Mouse (Mus musculus): ENCODE data around the gene Pkd1. TPM values are rescaled to one million over a fixed set of nuclear protein-coding genes. Genes with fewer than 3 reads are reported as not detected.

Gene Pkd1
- polyA plus RNA-seq, 1 experiment from 2014 or later: 31.6 TPM

- Histone ChIP-seq H3K9me3 (ENCODE audit: control insufficient read depth, low read length) (no peaks in the 10 kb centered on the region), H3K36me3 (ENCODE audit: control insufficient read depth, insufficient read depth, low read length) (peaks cover 69% of the 10 kb centered on the region), H3K27me3 (ENCODE audit: control insufficient read depth, insufficient read depth, low read length) (no peaks in the 10 kb centered on the region), H3K4me3 (ENCODE audit: low read length) (no peak overlapping the region), H3K9ac (ENCODE audit: low read depth, low read length) (no peak overlapping the region), H3K27ac (ENCODE audit: low read depth, low read length) (no peak overlapping the region), H3K4me1 (ENCODE audit: control insufficient read depth, insufficient read depth, low read length) (no peaks in the 10 kb centered on the region), H3K4me2 (replicated peaks; ENCODE audit: low read depth, low read length) (no peak overlapping the region)
- no peak for ATAC-seq (ENCODE audit: low FRiP score, low TSS enrichment)
- 93% methylated on average over 4 of the region's 4 CpGs for WGBS
Observed at GRCm38 (mm10) chr17:24569837-24570236, 20.2 kb downstream of the Pkd1 start.

GRCm38 (mm10) chr17:24572651-24573245 is 23.1 kb downstream of the Pkd1 start:
- WGBS: 96% methylated on average over 12 of the region's 12 CpGs
- Histone ChIP-seq H3K9me3 (ENCODE audit: control insufficient read depth, low read length) (no peaks in the 10 kb centered on the region), H3K4me2 (replicated peaks; ENCODE audit: low read depth, low read length) (no peak overlapping the region), H3K36me3 (ENCODE audit: control insufficient read depth, insufficient read depth, low read length) (peaks cover 71% of the 10 kb centered on the region), H3K27me3 (ENCODE audit: control insufficient read depth, insufficient read depth, low read length) (no peaks in the 10 kb centered on the region), H3K9ac (ENCODE audit: low read depth, low read length) (no peak overlapping the region), H3K4me1 (ENCODE audit: control insufficient read depth, insufficient read depth, low read length) (no peaks in the 10 kb centered on the region), H3K27ac (ENCODE audit: low read depth, low read length) (no peak overlapping the region), H3K4me3 (ENCODE audit: low read length) (no peak overlapping the region)
- ATAC-seq (ENCODE audit: low FRiP score, low TSS enrichment): no peak

- Histone ChIP-seq H3K27ac (ENCODE audit: low read depth, low read length) (no peak overlapping the region), H3K4me2 (replicated peaks; ENCODE audit: low read depth, low read length) (no peak overlapping the region), H3K9ac (ENCODE audit: low read depth, low read length) (no peak overlapping the region), H3K9me3 (ENCODE audit: control insufficient read depth, low read length) (no peaks in the 10 kb centered on the region), H3K27me3 (ENCODE audit: control insufficient read depth, insufficient read depth, low read length) (no peaks in the 10 kb centered on the region), H3K4me3 (ENCODE audit: low read length) (no peak overlapping the region), H3K36me3 (ENCODE audit: control insufficient read depth, insufficient read depth, low read length) (peaks cover 73% of the 10 kb centered on the region), H3K4me1 (ENCODE audit: control insufficient read depth, insufficient read depth, low read length) (no peaks in the 10 kb centered on the region)
- 97% methylated on average over 9 of the region's 9 CpGs for WGBS
- no peak for ATAC-seq (ENCODE audit: low FRiP score, low TSS enrichment)
Observed at GRCm38 (mm10) chr17:24573811-24574210, 24.2 kb downstream of the Pkd1 start.

DNA sequence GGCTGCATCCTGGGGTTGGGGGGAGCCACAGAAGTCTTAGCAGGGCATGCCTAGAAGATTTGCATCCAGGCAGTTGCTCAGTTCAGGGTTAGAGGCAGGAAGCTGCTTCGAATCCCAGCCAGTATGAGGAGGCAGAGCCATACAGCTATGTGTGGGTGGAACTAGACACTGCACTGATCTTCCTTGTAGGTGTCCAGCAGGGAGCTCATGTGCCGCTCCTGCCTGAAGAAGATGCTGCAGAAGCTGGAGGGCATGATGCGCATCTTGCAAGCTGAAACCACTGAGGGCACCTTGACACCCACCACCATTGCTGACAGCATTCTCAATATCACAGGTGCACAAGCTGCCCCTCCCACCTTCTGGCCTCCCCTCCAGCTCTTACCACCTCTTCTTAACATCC is 29.9 kb downstream of the Pkd1 start:
- Histone ChIP-seq H3K27me3 (ENCODE audit: control insufficient read depth, insufficient read depth, low read length) (no peaks in the 10 kb centered on the region), H3K4me2 (replicated peaks; ENCODE audit: low read depth, low read length) (no peak overlapping the region), H3K4me1 (ENCODE audit: control insufficient read depth, insufficient read depth, low read length) (0 out of 2 replicates have a peak, but pooled peaks cover 3% of the 10 kb centered on the region), H3K36me3 (ENCODE audit: control insufficient read depth, insufficient read depth, low read length) (peaks cover 69% of the 10 kb centered on the region), H3K4me3 (ENCODE audit: low read length) (no peak overlapping the region), H3K9ac (ENCODE audit: low read depth, low read length) (no peak overlapping the region), H3K9me3 (ENCODE audit: control insufficient read depth, low read length) (no peaks in the 10 kb centered on the region), H3K27ac (ENCODE audit: low read depth, low read length) (no peak overlapping the region)
- ATAC-seq (ENCODE audit: low FRiP score, low TSS enrichment): no peak
- whole genome bisulfite sequencing: 93% methylated on average over 3 of the region's 3 CpGs

DNA sequence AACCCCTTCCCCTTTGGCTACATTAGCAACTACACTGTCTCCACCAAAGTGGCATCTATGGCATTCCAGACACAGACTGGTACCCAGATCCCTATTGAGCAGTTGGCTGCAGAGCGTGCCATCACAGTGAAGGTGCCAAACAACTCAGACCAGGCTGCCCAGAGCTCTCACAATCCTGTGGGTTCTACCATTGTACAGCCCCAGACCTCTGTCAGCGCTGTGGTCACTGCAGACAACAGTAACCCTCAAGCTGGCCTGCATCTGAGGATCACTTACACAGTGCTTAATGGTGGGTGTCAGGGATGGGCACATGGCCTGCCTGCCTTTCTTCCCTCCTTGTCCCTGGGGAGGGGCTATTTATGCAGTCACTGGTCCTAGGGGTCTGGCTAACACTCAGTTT is 30.7 kb downstream of the Pkd1 start:
- H3K27ac ChIP-seq (ENCODE audit: low read depth, low read length): no peak overlapping the region
- 81% methylated on average over 2 of the region's 2 CpGs for WGBS
- H3K27me3 ChIP-seq (ENCODE audit: control insufficient read depth, insufficient read depth, low read length): no peaks in the 10 kb centered on the region
- H3K36me3 ChIP-seq (ENCODE audit: control insufficient read depth, insufficient read depth, low read length): peaks cover 72% of the 10 kb centered on the region
- H3K4me2 ChIP-seq (replicated peaks; ENCODE audit: low read depth, low read length): no peak overlapping the region
- no peaks in the 10 kb centered on the region for H3K9me3 ChIP-seq (ENCODE audit: control insufficient read depth, low read length)
- 0 out of 2 replicates have a peak, but pooled peaks cover 3% of the 10 kb centered on the region for H3K4me1 ChIP-seq (ENCODE audit: control insufficient read depth, insufficient read depth, low read length)
- no peak overlapping the region for H3K9ac ChIP-seq (ENCODE audit: low read depth, low read length)
- peak; percentile 58; the same call in 1 of the 2 replicates for ATAC-seq (ENCODE audit: low FRiP score, low TSS enrichment)
- H3K4me3 ChIP-seq (ENCODE audit: low read length): no peak overlapping the region

DNA sequence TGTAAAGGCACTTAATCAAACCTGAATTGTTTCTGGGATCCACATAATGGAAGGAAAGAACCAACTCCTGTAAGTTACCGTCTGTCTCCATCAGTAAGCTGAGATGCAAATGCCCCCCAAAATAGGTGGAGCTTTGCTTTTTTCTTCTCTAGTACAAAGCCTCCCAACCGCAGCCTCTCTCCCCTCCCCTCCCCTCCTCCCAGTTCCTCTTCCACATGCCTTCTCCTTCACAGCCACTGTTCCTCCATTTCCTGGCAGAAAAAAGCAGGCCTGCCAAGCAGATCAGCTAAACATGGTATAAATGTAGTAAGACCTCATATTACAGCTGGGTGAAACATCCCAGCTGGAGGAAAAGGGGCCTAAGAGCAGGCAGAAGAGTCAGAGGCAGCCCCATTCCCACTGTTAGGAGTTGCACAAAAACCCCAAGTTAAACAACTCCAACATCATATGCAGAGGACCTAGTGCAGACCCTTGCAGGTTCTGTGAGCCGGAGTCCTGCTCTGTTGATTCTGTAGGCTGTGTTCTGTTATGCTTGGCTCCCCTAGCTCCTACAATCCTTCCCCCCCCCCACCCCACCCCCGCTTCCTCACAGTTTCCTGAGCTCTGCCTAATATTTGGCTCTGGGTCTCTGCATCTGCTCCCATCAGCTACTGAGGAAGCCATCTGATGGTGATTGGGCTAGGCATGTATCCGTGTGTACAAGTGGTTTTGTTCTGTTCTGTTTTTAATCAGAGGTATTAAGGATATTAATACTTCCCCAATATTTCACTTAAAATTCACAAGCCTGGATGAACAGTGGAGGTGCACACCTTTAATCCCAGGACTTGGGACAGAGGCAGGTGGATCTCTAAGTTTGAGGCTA is 34.2 kb downstream of the Pkd1 start:
- Histone ChIP-seq H3K4me1 (ENCODE audit: control insufficient read depth, insufficient read depth, low read length) (0 out of 2 replicates have a peak, but pooled peaks cover 3% of the 10 kb centered on the region), H3K27ac (ENCODE audit: low read depth, low read length) (no peak overlapping the region), H3K4me2 (replicated peaks; ENCODE audit: low read depth, low read length) (no peak overlapping the region), H3K9ac (ENCODE audit: low read depth, low read length) (no peak overlapping the region), H3K9me3 (ENCODE audit: control insufficient read depth, low read length) (no peaks in the 10 kb centered on the region), H3K27me3 (ENCODE audit: control insufficient read depth, insufficient read depth, low read length) (no peaks in the 10 kb centered on the region), H3K36me3 (ENCODE audit: control insufficient read depth, insufficient read depth, low read length) (peaks cover 75% of the 10 kb centered on the region), H3K4me3 (ENCODE audit: low read length) (no peak overlapping the region)
- WGBS: 65% methylated on average over 5 of the region's 5 CpGs
- ATAC-seq (ENCODE audit: low FRiP score, low TSS enrichment): no peak

GRCm38 (mm10) chr17:24584520-24584919 is 34.9 kb downstream of the Pkd1 start:
- 86% methylated on average over 3 of the region's 3 CpGs for WGBS
- Histone ChIP-seq H3K4me3 (ENCODE audit: low read length) (no peak overlapping the region), H3K36me3 (ENCODE audit: control insufficient read depth, insufficient read depth, low read length) (peaks cover 72% of the 10 kb centered on the region), H3K27me3 (ENCODE audit: control insufficient read depth, insufficient read depth, low read length) (no peaks in the 10 kb centered on the region), H3K9ac (ENCODE audit: low read depth, low read length) (no peak overlapping the region), H3K27ac (ENCODE audit: low read depth, low read length) (no peak overlapping the region), H3K4me1 (ENCODE audit: control insufficient read depth, insufficient read depth, low read length) (0 out of 2 replicates have a peak, but pooled peaks cover 3% of the 10 kb centered on the region), H3K9me3 (ENCODE audit: control insufficient read depth, low read length) (no peaks in the 10 kb centered on the region), H3K4me2 (replicated peaks; ENCODE audit: low read depth, low read length) (no peak overlapping the region)
- no peak for ATAC-seq (ENCODE audit: low FRiP score, low TSS enrichment)

DNA sequence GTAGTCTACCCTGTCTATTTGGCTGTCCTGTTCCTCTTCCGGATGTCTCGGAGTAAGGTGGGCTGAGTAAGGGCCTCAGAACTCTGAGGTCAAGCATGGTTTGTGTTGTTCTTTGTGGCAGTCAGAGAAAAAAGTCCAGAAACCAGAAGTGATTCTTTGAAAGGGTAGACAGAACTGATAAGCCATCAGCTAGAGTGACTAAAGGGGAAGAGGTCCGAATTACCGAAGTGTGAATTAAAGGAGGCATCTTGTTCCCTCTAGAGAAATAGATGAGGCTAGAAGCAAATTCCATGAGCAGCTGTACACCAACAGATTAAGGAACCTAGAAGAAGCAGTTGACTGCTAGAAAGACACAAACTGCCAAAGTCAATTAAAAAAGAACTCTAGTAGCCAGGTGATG is 36.9 kb downstream of the Pkd1 start:
- H3K36me3 ChIP-seq (ENCODE audit: control insufficient read depth, insufficient read depth, low read length): peaks cover 67% of the 10 kb centered on the region
- WGBS: 97% methylated on average over 4 of the region's 4 CpGs
- H3K27ac ChIP-seq (ENCODE audit: low read depth, low read length): no peak overlapping the region

GRCm38 (mm10) chr17:24590943-24591342 is 41.3 kb downstream of the Pkd1 start:
- H3K9me3 ChIP-seq (ENCODE audit: control insufficient read depth, low read length): no peaks in the 10 kb centered on the region
- no peaks in the 10 kb centered on the region for H3K27me3 ChIP-seq (ENCODE audit: control insufficient read depth, insufficient read depth, low read length)
- H3K36me3 ChIP-seq (ENCODE audit: control insufficient read depth, insufficient read depth, low read length): peaks cover 85% of the 10 kb centered on the region
- ATAC-seq (ENCODE audit: low FRiP score, low TSS enrichment): no peak
- H3K4me2 ChIP-seq (replicated peaks; ENCODE audit: low read depth, low read length): no peak overlapping the region
- H3K4me3 ChIP-seq (ENCODE audit: low read length): no peak overlapping the region
- no peaks in the 10 kb centered on the region for H3K4me1 ChIP-seq (ENCODE audit: control insufficient read depth, insufficient read depth, low read length)
- WGBS: 84% methylated on average over 3 of the region's 3 CpGs
- no peak overlapping the region for H3K9ac ChIP-seq (ENCODE audit: low read depth, low read length)
- H3K27ac ChIP-seq (ENCODE audit: low read depth, low read length): no peak overlapping the region

More for the DNA sequence above, 36.9 kb downstream of the Pkd1 start:
- no peak overlapping the region for H3K9ac ChIP-seq (ENCODE audit: low read depth, low read length)
- 0 out of 2 replicates have a peak, but pooled peaks cover 3% of the 10 kb centered on the region for H3K4me1 ChIP-seq (ENCODE audit: control insufficient read depth, insufficient read depth, low read length)
- no peaks in the 10 kb centered on the region for H3K27me3 ChIP-seq (ENCODE audit: control insufficient read depth, insufficient read depth, low read length)
- no peak overlapping the region for H3K4me3 ChIP-seq (ENCODE audit: low read length)
- ATAC-seq (ENCODE audit: low FRiP score, low TSS enrichment): no peak
- H3K4me2 ChIP-seq (replicated peaks; ENCODE audit: low read depth, low read length): no peak overlapping the region
- H3K9me3 ChIP-seq (ENCODE audit: control insufficient read depth, low read length): no peaks in the 10 kb centered on the region

Measured in kidney, embryonic 14.5 days (tissue).